Mouse (Mus musculus): ENCODE measurements around the gene Ntf3.

Gene Ntf3

GRCm38 (mm10) chr6:126166548-126167207 lies at the start of gene Ntf3:
Gene Ntf3 (minus strand): TSS chr6:126166910.
- no peak for DNase-seq (ENCODE audit: low read depth, low spot score)

DNA sequence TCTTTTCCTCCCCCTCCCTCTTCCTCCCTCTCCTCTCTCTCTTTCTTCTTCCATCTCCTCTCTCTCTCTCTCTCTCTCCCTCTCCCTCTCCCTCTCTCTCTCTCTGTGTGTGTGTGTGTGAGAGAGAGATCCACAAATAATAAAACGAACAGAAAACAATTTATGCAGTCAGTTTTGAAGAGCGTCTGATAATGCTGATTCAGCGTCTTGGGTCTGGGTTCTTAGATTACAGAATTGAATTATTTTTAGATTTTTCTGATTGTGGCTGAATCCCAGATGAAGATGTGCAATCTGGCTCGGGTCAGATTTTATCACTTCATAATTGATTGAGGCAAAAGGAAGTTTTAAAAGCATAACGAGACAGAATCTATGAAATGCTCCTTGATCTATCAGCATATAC lies 46.6 kb upstream of the Ntf3 start:
- DNase-seq (ENCODE audit: low read depth, low spot score), result no peak

DNA sequence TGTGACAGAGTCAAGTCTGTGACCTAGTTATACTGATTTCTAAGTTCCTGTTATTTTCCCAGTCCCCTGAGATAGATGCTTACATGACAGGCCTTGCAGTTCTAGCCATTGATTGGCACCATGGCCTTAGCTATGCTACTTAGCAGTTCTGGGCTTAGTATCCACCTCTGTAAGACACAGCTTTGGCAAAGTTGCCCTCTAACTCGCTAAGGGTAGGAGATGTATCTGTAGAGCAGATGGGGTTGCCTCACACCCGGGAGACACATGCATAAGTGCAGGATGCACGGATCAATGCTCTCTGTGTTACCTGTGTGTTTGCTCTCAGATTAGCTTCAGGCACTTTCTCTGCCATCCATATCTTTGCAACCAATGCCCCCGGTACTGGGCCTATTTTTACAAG lies 36.7 kb upstream of the Ntf3 start:
- no peak for DNase-seq (ENCODE audit: low read depth, low spot score)

GRCm38 (mm10) chr6:126202959-126203358 lies 36.2 kb upstream of the Ntf3 start:
- no peak for DNase-seq (ENCODE audit: low read depth, low spot score)

DNA sequence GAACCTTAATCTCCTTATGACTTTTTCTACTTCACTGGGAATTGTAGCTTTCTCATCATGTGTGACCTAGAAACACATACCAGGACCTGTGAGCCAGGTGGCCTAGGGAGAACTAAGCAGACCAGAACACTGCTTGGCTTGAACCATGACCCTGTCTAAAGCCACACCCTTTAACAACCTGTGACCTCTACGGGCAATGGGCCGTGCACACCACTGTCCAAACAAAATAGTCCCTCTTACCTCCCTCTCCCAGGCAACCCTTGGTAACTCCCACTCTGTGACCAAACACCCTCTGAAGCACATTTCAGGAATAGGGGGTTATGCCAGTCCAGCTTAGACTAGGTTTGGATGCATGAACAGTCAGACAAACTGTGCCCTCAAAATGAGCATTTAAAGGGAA lies 35.0 kb upstream of the Ntf3 start:
- DNase-seq (ENCODE audit: low read depth, low spot score), result no peak

GRCm38 (mm10) chr6:126199916-126200315 lies 33.2 kb upstream of the Ntf3 start:
- no peak for DNase-seq (ENCODE audit: low read depth, low spot score)

GRCm38 (mm10) chr6:126194760-126195159 lies 28.1 kb upstream of the Ntf3 start:
- no peak for DNase-seq (ENCODE audit: low read depth, low spot score)

- no peak for DNase-seq (ENCODE audit: low read depth, low spot score)
Measured at GRCm38 (mm10) chr6:126190218-126190871, 23.6 kb upstream of the Ntf3 start.

DNA sequence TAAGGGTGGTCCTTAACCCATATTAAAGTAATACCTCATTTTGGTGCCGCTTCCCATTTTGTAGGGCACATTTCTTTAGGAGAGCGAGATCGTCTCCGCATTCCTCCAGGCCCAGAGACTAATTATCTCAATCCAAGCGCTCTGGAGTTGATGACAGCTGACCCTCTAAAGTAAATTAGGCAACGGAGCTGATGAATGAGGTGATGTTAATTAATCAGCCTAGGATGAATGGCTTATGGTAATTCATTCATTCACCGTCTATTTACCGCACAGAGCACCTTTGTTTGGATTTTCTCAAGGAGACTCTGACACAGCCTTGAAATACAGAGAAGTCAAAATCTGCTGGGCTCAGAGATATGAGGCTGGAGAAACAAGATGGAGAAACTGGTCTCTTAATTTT lies 20.7 kb upstream of the Ntf3 start:
- no peak for DNase-seq (ENCODE audit: low read depth, low spot score)

DNA sequence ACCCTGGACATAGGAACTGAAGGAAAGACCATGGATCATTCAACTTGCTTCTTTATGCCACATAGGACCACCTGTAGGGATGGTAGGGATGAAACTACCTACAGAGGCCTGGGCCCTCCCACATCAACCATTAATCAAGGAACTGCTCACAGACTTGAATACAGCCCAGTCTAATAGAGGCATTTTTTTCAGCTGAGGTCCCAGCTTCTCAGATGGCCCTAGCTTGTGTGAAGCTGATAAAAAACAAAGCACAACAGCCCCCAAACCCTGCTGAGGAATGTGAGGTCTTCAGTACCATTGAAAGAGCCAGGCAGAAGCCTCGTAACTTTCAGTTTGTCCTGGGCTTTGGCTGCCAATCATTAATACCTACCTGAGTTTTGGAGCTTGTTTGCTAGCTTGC lies 19.4 kb upstream of the Ntf3 start:
- DNase-seq (ENCODE audit: low read depth, low spot score), result no peak

DNA sequence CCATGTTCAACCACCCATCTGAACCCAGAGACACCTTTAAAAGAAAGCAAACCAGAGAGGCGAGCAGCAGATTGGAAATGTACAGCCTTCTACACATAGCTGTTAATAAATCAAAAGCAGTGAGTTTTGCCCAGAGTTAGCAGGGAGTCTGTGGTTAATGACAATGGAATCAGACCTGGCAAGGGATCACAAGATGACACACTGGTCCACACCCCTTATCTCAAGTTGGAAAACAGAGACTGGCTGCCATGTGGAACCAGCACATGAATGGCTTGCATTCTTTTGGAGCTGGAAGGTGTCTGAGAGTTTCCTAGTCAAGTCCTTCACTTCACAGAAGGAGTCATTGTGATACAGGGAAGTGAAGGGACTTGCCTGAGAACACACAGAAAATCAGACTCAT lies 5.4 kb upstream of the Ntf3 start:
- no peak for DNase-seq (ENCODE audit: low read depth, low spot score)

DNA sequence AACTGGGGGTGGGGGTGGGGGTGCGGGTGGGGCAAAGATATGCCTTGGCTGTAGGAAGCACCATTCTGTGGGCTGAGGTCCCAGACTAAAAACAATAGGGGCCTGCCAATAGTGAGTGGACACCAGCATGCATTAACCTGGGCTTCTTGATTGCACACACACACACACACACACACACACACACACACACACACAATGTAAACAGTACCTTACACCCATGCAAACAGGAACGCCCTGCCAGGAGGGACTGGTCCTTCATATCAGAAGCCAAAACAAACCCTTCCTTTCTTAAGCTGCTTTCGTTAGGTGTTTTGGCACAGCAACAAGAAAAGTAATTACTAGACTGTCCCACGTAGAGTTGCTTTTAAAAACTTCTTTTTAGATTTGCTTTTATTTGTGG lies 4.1 kb upstream of the Ntf3 start:
- DNase-seq (ENCODE audit: low read depth, low spot score), result no peak

DNA sequence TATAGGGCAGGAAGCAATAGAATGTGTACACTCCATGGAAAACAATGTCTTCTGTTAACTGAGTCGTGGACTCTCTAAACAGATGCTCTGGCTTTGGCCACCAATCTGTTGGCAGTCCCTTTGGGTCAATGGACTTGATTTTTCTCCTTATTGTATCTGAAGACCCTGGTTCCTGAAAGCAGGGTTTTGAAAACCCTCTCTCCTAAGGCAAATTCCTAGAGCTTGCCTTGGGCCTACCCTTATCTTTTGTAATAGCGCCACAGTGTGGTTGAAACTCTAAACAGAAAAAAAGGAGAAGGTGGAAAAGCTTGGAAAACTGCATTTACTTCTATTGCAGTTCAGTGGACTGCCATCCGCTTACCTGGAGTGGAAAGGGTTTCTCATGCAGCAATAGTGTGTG lies 1.0 kb upstream of the Ntf3 start:
- peak; percentile 55 for DNase-seq (ENCODE audit: low read depth, low spot score)

DNA sequence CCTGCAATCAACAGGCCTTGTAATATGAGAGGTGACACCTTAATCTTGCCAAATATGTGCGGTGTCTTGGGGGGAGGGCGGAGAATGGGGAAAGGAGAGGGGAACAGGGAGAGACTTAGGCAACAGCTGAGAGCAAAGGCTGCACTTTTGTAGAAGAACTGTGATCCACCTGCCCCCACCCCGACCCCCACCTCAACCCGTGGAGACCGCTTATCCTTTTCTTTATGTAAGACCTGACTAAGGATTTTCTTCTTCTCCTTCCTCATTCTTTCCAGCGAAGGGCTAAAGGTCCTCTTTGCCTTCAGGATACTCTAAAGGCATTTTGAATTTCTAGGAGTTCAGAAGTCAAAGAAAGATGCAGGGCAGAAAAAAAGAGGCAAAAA lies 489 bp upstream of the Ntf3 start:
- DNase-seq (ENCODE audit: low read depth, low spot score), result no peak

GRCm38 (mm10) chr6:126165591-126166155 lies 1.0 kb downstream of the Ntf3 start:
- no peak for DNase-seq (ENCODE audit: low read depth, low spot score)

DNA sequence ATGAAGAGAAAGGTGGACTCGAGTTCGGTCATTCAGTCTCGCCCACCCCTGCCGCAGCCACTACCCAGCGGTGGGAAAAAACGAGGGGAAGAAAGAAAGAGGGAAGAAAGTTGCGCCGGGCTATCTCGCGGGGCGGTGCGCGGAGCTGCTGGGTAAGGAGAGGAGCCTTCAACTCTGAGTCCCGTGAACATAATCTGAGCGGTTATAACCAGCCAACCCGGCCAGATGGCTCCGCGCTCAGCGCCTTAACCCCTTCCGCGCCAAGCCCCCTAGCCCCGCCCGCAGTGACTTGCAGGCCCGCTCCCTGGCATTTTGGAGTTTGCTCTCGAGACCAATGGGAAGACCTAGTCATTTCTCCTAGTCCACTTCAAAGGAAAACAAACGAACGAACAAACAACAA lies 1.9 kb downstream of the Ntf3 start:
- DNase-seq (ENCODE audit: low read depth, low spot score), result no peak

DNA sequence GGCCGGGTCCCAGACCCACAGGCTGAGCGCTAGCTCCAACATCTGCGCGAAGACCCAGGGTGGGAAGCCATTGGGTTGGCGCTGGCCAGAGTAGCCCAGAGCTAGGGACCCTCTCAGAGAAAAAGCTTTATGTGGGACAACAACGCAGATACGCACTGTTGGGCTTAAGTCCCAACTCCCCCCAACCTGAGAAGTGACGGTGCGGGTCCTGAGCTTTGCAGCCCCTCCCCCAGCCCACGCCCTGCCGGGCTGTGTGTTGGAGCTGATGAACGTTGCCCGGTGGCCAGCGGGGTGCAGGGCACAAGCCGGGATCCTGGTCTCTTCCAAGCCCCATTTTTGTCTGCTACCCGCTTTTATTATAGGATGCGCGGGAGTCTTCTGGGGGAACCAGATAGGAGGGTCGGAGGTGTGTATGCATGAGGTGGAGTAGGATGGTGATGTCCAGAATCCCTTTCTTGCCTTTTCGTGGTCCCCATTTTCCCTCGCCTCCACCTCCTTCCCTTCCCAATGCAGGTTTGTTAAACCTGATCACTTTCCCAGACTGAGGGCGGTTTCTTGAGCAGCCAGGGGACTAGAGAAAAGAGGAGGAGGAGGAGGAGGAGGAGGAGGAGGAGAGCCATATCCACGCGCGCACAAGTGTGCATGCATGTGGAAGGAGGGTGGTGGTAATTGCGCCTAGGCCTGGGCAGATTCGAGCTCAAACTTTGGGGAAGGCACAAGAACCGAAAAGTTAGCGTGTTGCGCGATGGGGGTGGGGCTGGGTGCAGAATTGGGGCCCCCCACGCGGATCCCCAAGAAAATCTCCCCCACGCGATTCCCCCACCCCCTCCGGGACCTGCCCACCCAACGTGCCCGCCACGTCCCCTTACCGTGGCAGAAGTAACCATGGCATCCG lies 2.6 kb downstream of the Ntf3 start:
- DNase-seq (ENCODE audit: low read depth, low spot score), result no peak

GRCm38 (mm10) chr6:126163181-126163621 lies 3.5 kb downstream of the Ntf3 start:
- peak; percentile 58 for DNase-seq (ENCODE audit: low read depth, low spot score)

GRCm38 (mm10) chr6:126162351-126162758 lies 4.4 kb downstream of the Ntf3 start:
- DNase-seq (ENCODE audit: low read depth, low spot score), result no peak

- no peak for DNase-seq (ENCODE audit: low read depth, low spot score)
Measured at GRCm38 (mm10) chr6:126161571-126162340, 5.0 kb downstream of the Ntf3 start.

- no peak for DNase-seq (ENCODE audit: low read depth, low spot score)
Measured at GRCm38 (mm10) chr6:126160067-126160411, 6.7 kb downstream of the Ntf3 start.

Measured in R1 (cell line).